Mouse (Mus musculus) CH12.LX (cell line): ENCODE results near the gene Psma1. TPM values are rescaled to one million over a fixed set of nuclear protein-coding genes. Genes with fewer than 3 reads are reported as not detected.

Source experiments
- DNase-seq: peaks from one replicate; pipeline ENCODE4 v3.0.0-alpha.2; 2013; ENCODE audit errors: extremely low read depth
- H3K27ac ChIP-seq: 2 replicates; pipeline ENCODE4 v1.5.1; 2012; ENCODE audit warnings: low read depth, mild to moderate bottlenecking, control low read depth, moderate library complexity; ENCODE audit not compliant: insufficient read depth
- H3K27me3 ChIP-seq: replicated peaks from 2 replicates; pipeline ENCODE3; 2012; ENCODE audit warnings: inconsistent platforms
- H3K36me3 ChIP-seq, 2 experiments: replicated peaks in 1 of 2; 2 replicates each; pipeline versions ENCODE3 to v1.6.1; 2012; ENCODE audit warnings: inconsistent platforms in 1 of 2, low read length in 1 of 2, mild to moderate bottlenecking in 1 of 2, mixed read lengths in 1 of 2, moderate library complexity in 1 of 2; ENCODE audit not compliant: control insufficient read depth in 1 of 2, insufficient read depth in 1 of 2
- H3K4me1 ChIP-seq, 2 experiments: 2 replicates each; pipeline ENCODE4 v1.6.1; 2012; ENCODE audit warnings: inconsistent platforms in 1 of 2, moderate library complexity in 1 of 2; ENCODE audit not compliant: insufficient read depth in 2 of 2, control insufficient read depth in 1 of 2
- H3K4me2 ChIP-seq: 2 replicates; pipeline ENCODE4 v1.6.1; 2012; ENCODE audit warnings: low read depth, mild to moderate bottlenecking, control low read depth; ENCODE audit not compliant: poor library complexity, insufficient read depth, severe bottlenecking
- H3K4me3 ChIP-seq, 3 experiments: fragments of 150-350 bp in 1 of 3; sonication (generic) in 1 of 3; replicated peaks in 1 of 3; 2 replicates each; pipeline versions ENCODE3 to v1.5.1; 2011 to 2012; ENCODE audit warnings: low read depth in 2 of 3, low read length in 2 of 3, mild to moderate bottlenecking in 2 of 3, moderate library complexity in 2 of 3, control low read depth in 1 of 3, improper control_type of control experiment in 1 of 3, inconsistent platforms in 1 of 3, mixed read lengths in 1 of 3; ENCODE audit not compliant: poor library complexity in 1 of 3
- H3K79me2 ChIP-seq: replicated peaks from 2 replicates; pipeline ENCODE4 v1.6.1; 2012; ENCODE audit warnings: mild to moderate bottlenecking, moderate library complexity; ENCODE audit not compliant: control insufficient read depth, poor library complexity, insufficient read depth, severe bottlenecking; ENCODE audit errors: extremely low read depth
- H3K9ac ChIP-seq: 2 replicates; pipeline ENCODE4 v1.6.1; 2012; ENCODE audit warnings: low read depth, mild to moderate bottlenecking, control low read depth, moderate library complexity; ENCODE audit not compliant: insufficient read depth
- H3K9me3 ChIP-seq: replicated peaks from 2 replicates; pipeline ENCODE3; 2012; ENCODE audit warnings: low read length, inconsistent platforms, mixed read lengths
- BHLHE40 ChIP-seq: IDR thresholded peaks from 2 replicates; pipeline ENCODE4 v1.6.1; 2011; ENCODE audit warnings: mild to moderate bottlenecking, low read depth, low read length, improper control_type of control experiment
- CTCF ChIP-seq, 2 experiments: IDR thresholded peaks in 1 of 2; conservative IDR thresholded peaks in 1 of 2; 2 replicates each; pipeline ENCODE4 v1.5.1; 2011 to 2012; ENCODE audit warnings: low read depth in 2 of 2, low read length in 2 of 2, improper control_type of control experiment in 1 of 2, inconsistent platforms in 1 of 2, mild to moderate bottlenecking in 1 of 2, moderate library complexity in 1 of 2
- E2F4 ChIP-seq: IDR thresholded peaks from 2 replicates; pipeline ENCODE4 v1.6.1; 2011; ENCODE audit warnings: low read depth, low read length, improper control_type of control experiment; ENCODE audit not compliant: insufficient replicate concordance
- IRF4 ChIP-seq: IDR thresholded peaks from 2 replicates; pipeline ENCODE4 v1.6.1; 2014; ENCODE audit warnings: low read depth, mild to moderate bottlenecking, inconsistent platforms, low read length, improper control_type of control experiment
- JUND ChIP-seq: conservative IDR thresholded peaks from 2 replicates; pipeline ENCODE4 v1.6.1; 2011; ENCODE audit warnings: low read depth, low read length, improper control_type of control experiment
- KAT2A ChIP-seq: IDR thresholded peaks from 2 replicates; pipeline ENCODE4 v1.6.1; 2012; ENCODE audit warnings: low read length, improper control_type of control experiment, inconsistent platforms; ENCODE audit not compliant: insufficient replicate concordance
- NELFE ChIP-seq: IDR thresholded peaks from 2 replicates; pipeline ENCODE4 v1.6.1; 2011; ENCODE audit warnings: low read depth, low read length, improper control_type of control experiment
- NRF1 ChIP-seq: IDR thresholded peaks from 2 replicates; pipeline ENCODE4 v1.6.1; 2014; ENCODE audit warnings: low read depth, mild to moderate bottlenecking, inconsistent platforms, low read length, improper control_type of control experiment, moderate library complexity
- POLR2A ChIP-seq: IDR thresholded peaks from 2 replicates; pipeline ENCODE4 v1.6.1; 2011; ENCODE audit warnings: low read depth, mild to moderate bottlenecking, improper control_type of control experiment, low read length
- RAD21 ChIP-seq: IDR thresholded peaks from 2 replicates; pipeline ENCODE4 v1.6.1; 2011; ENCODE audit warnings: low read depth, mild to moderate bottlenecking, low read length, improper control_type of control experiment, moderate library complexity
- USF1 ChIP-seq: IDR thresholded peaks from 2 replicates; pipeline ENCODE4 v1.6.1; 2014; ENCODE audit warnings: low read depth, mild to moderate bottlenecking, inconsistent platforms, low read length, improper control_type of control experiment
- USF2 ChIP-seq: conservative IDR thresholded peaks from 2 replicates; pipeline ENCODE4 v1.6.1; 2011; ENCODE audit warnings: low read depth, low read length, improper control_type of control experiment
- ZC3H11A ChIP-seq: IDR thresholded peaks from 2 replicates; pipeline ENCODE4 v1.6.1; 2012; ENCODE audit warnings: low read depth, mild to moderate bottlenecking, inconsistent platforms, low read length, improper control_type of control experiment
- ZKSCAN1 ChIP-seq: IDR thresholded peaks from 2 replicates; pipeline ENCODE4 v1.6.1; 2012; ENCODE audit warnings: low read depth, inconsistent platforms, low read length, improper control_type of control experiment, borderline replicate concordance
- ZMIZ1 ChIP-seq: IDR thresholded peaks from 2 replicates; pipeline ENCODE4 v1.6.1; 2012; ENCODE audit warnings: low read depth, mild to moderate bottlenecking, inconsistent platforms, low read length, improper control_type of control experiment
- ZNF384 ChIP-seq: IDR thresholded peaks from 2 replicates; pipeline ENCODE4 v1.6.1; 2012; ENCODE audit warnings: low read depth, low read length, improper control_type of control experiment, inconsistent platforms
- dilution Hi-C: fragments of 300-500 bp; cut with MboI; formaldehyde crosslinking; loops from 2 replicates; pipeline ENCODE4 v1.14.3; 2020; ENCODE audit warnings: low sequenced_read_pairs; ENCODE audit not compliant: extremely low pct_unique_long_range_greater_than_20kb, extremely low pct_ligation_motif_present
- in situ Hi-C: fragments of 300-500 bp; cut with MboI; formaldehyde crosslinking; loops from 3 replicates; pipeline ENCODE4 v1.14.3; 2019; ENCODE audit warnings: low sequenced_read_pairs, low pct_ligation_motif_present, low pct_unique_long_range_greater_than_20kb, mixed read lengths
- polyA plus RNA-seq: library from polyadenylated mRNA; unstranded; fragments of >175 nt; gene quantifications from 2 replicates; pipeline ENCODE4 v1.2.1, GENCODE M21; 2012; ENCODE audit warnings: low read depth; ENCODE audit not compliant: insufficient read length
- total RNA-seq, 2 experiments: library from RNA; depleted of rRNA; stranded (reverse); fragments of 300-350 nt in 1 of 2; fragments of >200 nt in 1 of 2; gene quantifications; 2 replicates each; pipeline ENCODE4 v1.2.3; 2012 to 2014

The Psma1 gene
- total and polyA plus RNA-seq, 3 experiments = 297 to 706 (median 393) TPM

GRCm38 (mm10) chr7:114251684-114252083, 24.2 kb downstream of the Psma1 start:
- Histone ChIP-seq H3K27me3 (no peaks in the 10 kb centered on the region), H3K4me1 (peaks cover 0 to 8% of the 10 kb centered on the region in 2 experiments; a peak in 1 of 4 replicates), H3K27ac (no peak overlapping the region), H3K79me2 (peaks cover 20% of the 10 kb centered on the region), H3K4me2 (no peak overlapping the region), H3K4me3 (no peak overlapping the region), H3K9me3 (peaks cover 11% of the 10 kb centered on the region), H3K9ac (no peak overlapping the region), H3K36me3 (peaks cover 33 to 50% of the 10 kb centered on the region in 2 experiments)
- TF ChIP-seq POLR2A (no peak), RAD21 (peak; percentile 3), CTCF (conservative IDR thresholded peaks at IDR 0.05 in 1 of 2, IDR thresholded peaks at IDR 0.05 in 1 of 2; ENCODE audit: low read depth in 2 of 2, low read length in 2 of 2) (peak in 1 of 2 experiments; percentile 29; a peak in 2 of 4 replicates), KAT2A (no peak), USF2 (no peak), E2F4 (no peak)
- in situ Hi-C loops (loop anchor here (25.0 kb wide), 1 partner anchor 386 kb away; the partner anchor contains the start of gene Calca), dilution Hi-C loops (no loop called here)
- no peak for DNase-seq

GRCm38 (mm10) chr7:114233980-114234379, 41.9 kb downstream of the Psma1 start:
- Histone ChIP-seq H3K36me3 (peaks cover 51 to 91% of the 10 kb centered on the region in 2 experiments), H3K9ac (no peak overlapping the region), H3K79me2 (0 out of 2 replicates have a peak, but pooled peaks cover 2% of the 10 kb centered on the region), H3K4me2 (no peak overlapping the region), H3K4me1 (no peaks in the 10 kb centered on the region), H3K27me3 (no peaks in the 10 kb centered on the region), H3K27ac (no peak overlapping the region), H3K4me3 (no peak overlapping the region), H3K9me3 (no peaks in the 10 kb centered on the region)
- dilution Hi-C loops = no loop called here
- in situ Hi-C loops = no loop called here
- no peak for TF ChIP-seq JUND
- TF ChIP-seq ZKSCAN1 = no peak
- no peak for TF ChIP-seq NELFE
- TF ChIP-seq ZNF384 = no peak
- no peak for TF ChIP-seq ZC3H11A
- no peak for TF ChIP-seq NRF1
- TF ChIP-seq USF1 = no peak
- TF ChIP-seq BHLHE40 = no peak
- TF ChIP-seq CTCF (conservative IDR thresholded peaks at IDR 0.05 in 1 of 2, IDR thresholded peaks at IDR 0.05 in 1 of 2; ENCODE audit: low read depth in 2 of 2, low read length in 2 of 2) = no peak
- no peak for TF ChIP-seq ZMIZ1
- TF ChIP-seq IRF4 = no peak
- no peak for DNase-seq
